Mouse (Mus musculus): ENCODE measurements around the gene Fmnl3.

DNA sequence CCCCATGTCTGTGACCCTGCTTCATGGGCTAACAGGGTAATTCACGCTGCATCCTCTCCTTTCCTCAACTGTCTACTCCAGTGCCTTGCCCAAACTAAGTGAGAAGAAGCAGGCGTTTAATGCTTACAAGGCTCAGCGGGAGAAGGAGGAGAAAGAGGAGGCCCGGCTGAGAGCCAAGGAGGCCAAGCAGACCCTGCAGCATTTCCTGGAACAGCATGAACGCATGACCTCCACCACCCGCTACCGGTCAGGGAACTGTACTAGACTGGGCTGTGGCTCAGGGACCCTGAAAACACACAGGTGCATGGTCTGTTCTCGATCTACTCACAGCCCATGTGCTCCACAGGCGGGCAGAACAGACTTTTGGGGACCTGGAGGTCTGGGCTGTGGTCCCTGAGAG lies 62.8 kb downstream of the Fmnl3 start:
- TF ChIP-seq POLR2A (IDR thresholded peaks at IDR 0.05; ENCODE audit: low read depth, low read length) (no peak), CTCF (conservative IDR thresholded peaks at IDR 0.05; ENCODE audit: insufficient read depth, insufficient read length, low read depth, low read length) (no peak)
